Mouse (Mus musculus) kidney, adult 2 months (tissue): ENCODE results near the gene Gipr. TPM values are rescaled to one million over a fixed set of nuclear protein-coding genes. Genes with fewer than 3 reads are reported as not detected.
A peak's percentile ranks its signal among the peaks of the same experiment; 100 is the strongest.

Experiments
- DNase-seq: peaks from one replicate; pipeline ENCODE4 v3.0.0; 2021
- H3K27ac ChIP-seq: fragments of 200-500 bp; 2 replicates; pipeline ENCODE4 v1.5.1; 2012; ENCODE audit warnings: low read depth, low read length, control low read depth, inconsistent platforms; ENCODE audit not compliant: insufficient read depth
- H3K27me3 ChIP-seq: fragments of 200-500 bp; replicated peaks from 2 replicates; pipeline ENCODE4 v1.6.1; 2012; ENCODE audit warnings: mild to moderate bottlenecking, moderate library complexity, low read length, inconsistent platforms; ENCODE audit not compliant: control insufficient read depth, insufficient read depth
- H3K36me3 ChIP-seq: fragments of 200-500 bp; 2 replicates; pipeline ENCODE4 v1.6.1; 2012; ENCODE audit warnings: mild to moderate bottlenecking, moderate library complexity, low read length, inconsistent platforms; ENCODE audit not compliant: control insufficient read depth, insufficient read depth
- H3K4me1 ChIP-seq: fragments of 200-500 bp; 2 replicates; pipeline ENCODE4 v1.6.1; 2011; ENCODE audit warnings: low read length; ENCODE audit not compliant: control insufficient read depth, insufficient read depth
- H3K4me3 ChIP-seq: fragments of 200-500 bp; 2 replicates; pipeline ENCODE4 v1.5.1; 2011; ENCODE audit warnings: mild to moderate bottlenecking, low read depth, low read length, control low read depth; ENCODE audit not compliant: insufficient read depth
- CTCF ChIP-seq: fragments of 200-500 bp; conservative IDR thresholded peaks from 2 replicates; pipeline ENCODE4 v1.5.1; 2011; ENCODE audit warnings: low read depth, mild to moderate bottlenecking, control low read depth, low read length, moderate library complexity, mixed read lengths; ENCODE audit not compliant: insufficient read depth, insufficient read length
- POLR2A ChIP-seq: fragments of 200-500 bp; IDR thresholded peaks from one replicate; pipeline ENCODE4 v1.6.1; 2011; ENCODE audit warnings: low read depth, low read length, control low read depth
- WGBS: fragments of 180-500 bp; shearing (Covaris S2); methylation state at CpG from one replicate; pipeline ENCODE4 v1.1.7; 2018; 5-methylcytosine and 5-hydroxymethylcytosine counted together
- polyA plus RNA-seq: library from polyadenylated mRNA; depleted of rRNA; stranded (reverse); fragments of >200 nt; gene quantifications from 2 replicates; pipeline ENCODE4 v1.2.3, GENCODE M21; 2012

The Gipr gene
- polyA plus RNA-seq, 1 experiment, result 0.13 TPM

DNA sequence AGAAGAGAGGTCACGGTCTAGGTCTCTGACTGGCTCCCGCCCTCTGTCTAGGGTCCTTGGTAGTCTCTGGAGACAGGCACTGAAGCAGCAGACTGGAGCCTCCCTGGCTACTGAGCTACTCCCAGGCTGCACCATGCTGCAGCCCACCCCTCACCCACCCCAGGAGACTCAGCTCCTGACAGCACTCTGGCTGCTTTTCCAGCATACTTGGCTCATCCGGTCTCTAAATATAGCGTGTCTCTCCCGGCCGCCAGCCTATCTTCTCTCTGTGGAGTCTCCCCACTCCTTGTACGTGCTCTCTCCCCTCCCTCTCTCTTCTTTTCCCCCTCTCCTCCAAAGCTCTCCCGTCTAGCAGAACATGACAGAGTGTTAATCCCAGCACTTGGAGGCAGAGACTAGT lies 4.2 kb upstream of the Gipr start:
- no peak overlapping the region for H3K4me3 ChIP-seq
- no peaks in the 10 kb centered on the region for H3K36me3 ChIP-seq
- no peak for DNase-seq
- no peak for TF ChIP-seq CTCF
- TF ChIP-seq POLR2A, result no peak
- no peaks in the 10 kb centered on the region for H3K27me3 ChIP-seq
- H3K27ac ChIP-seq, result no peak overlapping the region
- WGBS, result 51% methylated on average over 8 of the region's 8 CpGs
- H3K4me1 ChIP-seq, result no peaks in the 10 kb centered on the region

DNA sequence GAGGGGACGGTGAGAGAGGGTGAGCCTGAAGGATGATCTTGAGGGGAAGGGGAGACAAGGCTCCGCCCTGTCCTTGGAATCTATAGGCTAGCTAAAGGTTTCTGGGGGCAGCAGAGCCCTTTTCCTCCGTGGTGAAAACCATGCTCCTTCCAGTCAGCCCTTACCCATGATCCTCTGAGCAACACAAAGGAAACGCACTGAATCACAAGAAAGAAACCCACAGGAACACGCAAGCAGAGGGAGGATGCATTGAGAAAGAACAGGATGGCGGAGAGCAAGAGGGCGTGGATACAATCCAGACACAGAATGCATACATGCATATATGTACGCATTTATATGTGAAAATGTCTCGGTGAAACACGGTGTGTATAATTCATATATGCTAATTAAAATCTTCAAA lies 3.6 kb upstream of the Gipr start:
- Histone ChIP-seq H3K36me3 (no peaks in the 10 kb centered on the region), H3K27me3 (no peaks in the 10 kb centered on the region), H3K27ac (no peak overlapping the region), H3K4me1 (no peaks in the 10 kb centered on the region), H3K4me3 (no peak overlapping the region)
- DNase-seq, result no peak
- 66% methylated on average over 10 of the region's 10 CpGs for WGBS
- no peak for TF ChIP-seq POLR2A
- TF ChIP-seq CTCF, result no peak

GRCm38 (mm10) chr7:19166990-19167389 lies 1.1 kb upstream of the Gipr start:
- H3K4me3 ChIP-seq, result no peak overlapping the region
- 86% methylated on average over 3 of the region's 3 CpGs for WGBS
- no peaks in the 10 kb centered on the region for H3K4me1 ChIP-seq
- no peaks in the 10 kb centered on the region for H3K36me3 ChIP-seq
- DNase-seq, result no peak
- TF ChIP-seq POLR2A (no peak), CTCF (no peak)
- no peaks in the 10 kb centered on the region for H3K27me3 ChIP-seq
- no peak overlapping the region for H3K27ac ChIP-seq

GRCm38 (mm10) chr7:19164978-19165377 lies 949 bp downstream of the Gipr start:
- no peaks in the 10 kb centered on the region for H3K27me3 ChIP-seq
- no peaks in the 10 kb centered on the region for H3K36me3 ChIP-seq
- DNase-seq, result no peak
- H3K4me1 ChIP-seq, result no peaks in the 10 kb centered on the region
- no peak overlapping the region for H3K4me3 ChIP-seq
- 7% methylated on average over 13 of the region's 13 CpGs for WGBS
- no peak overlapping the region for H3K27ac ChIP-seq
- TF ChIP-seq POLR2A (no peak), CTCF (no peak)

DNA sequence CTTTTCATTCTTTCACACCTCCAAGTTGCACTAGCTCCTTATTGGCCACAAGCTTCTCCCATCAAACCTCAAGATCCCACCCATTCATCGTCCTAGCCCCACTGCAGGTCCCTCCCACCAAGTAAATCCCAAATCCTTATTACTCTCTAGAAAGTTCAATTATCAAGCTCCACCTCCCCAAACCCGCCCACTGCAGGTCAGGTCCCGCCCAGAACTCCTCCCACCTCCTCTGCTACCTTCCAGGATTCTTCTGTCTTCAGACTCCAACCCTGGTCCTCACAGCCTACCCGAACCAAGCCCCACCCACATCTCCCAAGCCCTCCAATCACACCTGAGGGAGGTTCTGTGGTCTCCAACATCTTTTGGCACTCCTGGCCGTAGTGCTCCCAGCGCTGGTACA lies 1.7 kb downstream of the Gipr start:
- H3K4me3 ChIP-seq, result no peak overlapping the region

GRCm38 (mm10) chr7:19163752-19164151 lies 2.2 kb downstream of the Gipr start:
- H3K4me1 ChIP-seq, result no peaks in the 10 kb centered on the region
- no peaks in the 10 kb centered on the region for H3K27me3 ChIP-seq
- H3K36me3 ChIP-seq, result no peaks in the 10 kb centered on the region
- WGBS, result 27% methylated on average over 12 of the region's 12 CpGs
- DNase-seq, result no peak
- H3K27ac ChIP-seq, result no peak overlapping the region
- H3K4me3 ChIP-seq, result no peak overlapping the region
- TF ChIP-seq POLR2A (no peak), CTCF (no peak)

More for the DNA sequence above, 1.7 kb downstream of the Gipr start:
- no peaks in the 10 kb centered on the region for H3K36me3 ChIP-seq
- 4% methylated on average over 6 of the region's 6 CpGs for WGBS
- peak; percentile 46 for DNase-seq
- no peaks in the 10 kb centered on the region for H3K4me1 ChIP-seq
- H3K27ac ChIP-seq, result no peak overlapping the region
- no peaks in the 10 kb centered on the region for H3K27me3 ChIP-seq
- TF ChIP-seq POLR2A (no peak), CTCF (no peak)

- no peak for TF ChIP-seq CTCF
- TF ChIP-seq POLR2A, result no peak
- Histone ChIP-seq H3K36me3 (no peaks in the 10 kb centered on the region), H3K4me3 (no peak overlapping the region), H3K27ac (no peak overlapping the region), H3K27me3 (no peaks in the 10 kb centered on the region), H3K4me1 (no peaks in the 10 kb centered on the region)
- WGBS, result 81% methylated on average over 7 of the region's 7 CpGs
- DNase-seq, result no peak
Observed at GRCm38 (mm10) chr7:19162928-19163327, 3.0 kb downstream of the Gipr start.

- DNase-seq, result no peak
- Histone ChIP-seq H3K4me3 (no peak overlapping the region), H3K4me1 (no peaks in the 10 kb centered on the region), H3K36me3 (no peaks in the 10 kb centered on the region), H3K27me3 (no peaks in the 10 kb centered on the region), H3K27ac (no peak overlapping the region)
- WGBS, result 2% methylated on average over 20 of the region's 20 CpGs
- TF ChIP-seq POLR2A, result no peak
- TF ChIP-seq CTCF, result no peak
Observed at GRCm38 (mm10) chr7:19160115-19160514, 5.8 kb downstream of the Gipr start.
